Mouse (Mus musculus) heart, postnatal 25 days (tissue): ENCODE data around the gene Sec14l1. TPM values are rescaled to one million over a fixed set of nuclear protein-coding genes. Genes with fewer than 3 reads are reported as not detected.
A peak's percentile ranks its signal among the peaks of the same experiment; 100 is the strongest.

ENCODE experiments used
- DNase-seq: peaks from one replicate; pipeline ENCODE4 v3.0.0; 2022; ENCODE audit warnings: low spot score
- intact Hi-C: fragments of 180-260 bp; cut with DNase I; formaldehyde crosslinking; loops from one replicate; pipeline ENCODE4 v1.15.1; 2025
- total RNA-seq, 2 experiments: library from RNA; stranded (reverse); gene quantifications; 2 replicates each; pipeline ENCODE4 v1.2.3; 2021

The Sec14l1 gene
- total RNA-seq, 2 experiments from 2014 or later = 71.7 to 74.1 TPM

DNA sequence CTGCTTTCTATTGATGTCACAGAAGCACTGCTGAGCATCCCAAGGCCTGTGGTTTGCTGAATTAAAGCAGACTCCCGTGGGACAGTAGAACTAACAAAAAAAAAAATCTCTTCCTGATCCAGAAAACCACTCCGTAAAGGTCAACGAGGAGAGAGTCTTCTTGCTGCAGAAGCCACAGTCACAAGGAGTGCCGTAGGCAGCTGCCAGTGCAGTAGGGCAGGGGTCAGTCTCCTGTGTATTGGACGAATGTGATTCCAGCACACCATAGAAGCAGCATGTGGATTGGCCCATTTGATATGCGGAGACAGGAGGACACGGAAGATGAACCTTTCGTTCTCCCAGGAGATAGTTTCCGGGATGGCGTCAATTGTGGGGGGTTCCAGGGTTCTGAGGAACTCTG is 28.8 kb upstream of the Sec14l1 start:
- intact Hi-C loops = no loop called here

GRCm38 (mm10) chr11:117087036-117087799 is 27.8 kb upstream of the Sec14l1 start:
- intact Hi-C loops = no loop called here
- DNase-seq = peak; percentile 64

More for the DNA sequence above, 28.8 kb upstream of the Sec14l1 start:
- DNase-seq = no peak

DNA sequence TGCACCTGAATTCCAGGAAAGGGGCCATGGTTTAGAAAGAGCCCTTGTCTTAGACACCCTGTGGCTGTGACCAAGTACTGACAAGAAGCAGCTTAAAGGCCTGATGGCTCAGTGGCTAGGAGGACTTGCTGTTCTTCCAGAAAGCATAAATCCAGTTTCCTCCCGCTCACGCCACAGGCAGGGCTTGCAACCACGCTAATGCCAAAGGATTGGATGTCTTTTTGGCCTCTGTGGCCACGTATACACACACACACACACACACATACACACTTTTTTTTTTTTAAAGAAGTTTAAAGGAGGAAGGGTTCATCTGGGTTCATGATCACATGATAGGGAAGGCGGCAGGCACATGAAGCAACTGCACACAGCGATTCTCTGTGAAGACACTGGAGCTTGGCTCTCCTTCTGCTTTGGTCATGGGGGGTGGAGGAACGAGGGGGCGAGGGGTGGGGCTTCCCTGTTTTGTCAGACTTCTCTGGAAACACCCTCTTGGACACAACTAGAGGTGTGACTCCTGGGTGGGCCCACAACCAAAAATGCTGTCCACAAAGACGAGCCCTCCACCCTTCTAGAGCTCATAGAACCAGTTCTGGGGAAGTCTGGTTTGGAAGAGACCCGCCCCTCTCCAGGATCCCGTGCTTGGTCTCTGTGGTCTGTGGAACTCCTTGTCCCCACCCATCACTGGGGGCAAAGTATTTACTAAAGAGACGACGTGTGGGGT is 26.5 kb upstream of the Sec14l1 start:
- DNase-seq = no peak
- intact Hi-C loops = no loop called here

DNA sequence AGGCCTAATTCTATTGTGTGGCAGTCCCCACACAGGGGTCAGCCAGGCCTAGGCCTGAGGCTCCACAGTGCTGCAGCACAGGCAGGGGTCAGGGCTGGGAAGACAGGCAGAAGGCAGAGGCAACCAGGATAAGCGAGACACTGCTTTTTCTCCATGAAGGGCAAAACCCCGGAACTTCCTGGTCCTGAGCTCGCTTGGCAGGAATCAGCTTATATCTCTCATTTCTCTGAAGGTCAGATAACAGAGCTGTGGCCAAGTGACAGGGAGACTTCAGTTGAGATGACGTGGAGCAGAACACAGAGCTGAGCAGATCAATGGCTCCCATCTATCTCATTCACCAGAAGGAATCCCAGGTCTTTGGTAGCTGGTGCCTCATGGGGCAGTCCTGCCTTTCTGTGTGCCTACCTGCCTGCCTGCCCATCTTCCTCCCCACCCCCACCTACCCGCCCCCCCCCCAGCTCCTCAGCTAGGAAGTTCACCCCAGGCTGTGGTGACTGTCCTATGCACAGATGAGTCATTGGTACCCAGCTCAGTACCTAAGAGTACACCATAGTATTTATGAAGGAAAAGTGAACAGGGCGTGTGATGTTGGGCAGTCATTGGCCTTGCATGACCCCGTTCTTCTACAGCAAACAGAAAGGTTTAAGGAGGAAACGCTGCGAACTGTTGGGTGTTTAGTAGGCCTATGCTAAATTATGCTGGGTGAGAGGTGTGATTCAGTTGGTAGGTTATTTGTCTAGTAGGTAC is 25.1 kb upstream of the Sec14l1 start:
- intact Hi-C loops = no loop called here
- no peak for DNase-seq

- no peak for DNase-seq
- intact Hi-C loops = no loop called here
Observed at GRCm38 (mm10) chr11:117091406-117091805, 23.6 kb upstream of the Sec14l1 start.

GRCm38 (mm10) chr11:117091845-117092244 is 23.1 kb upstream of the Sec14l1 start:
- DNase-seq = peak; percentile 67
- intact Hi-C loops = no loop called here

DNA sequence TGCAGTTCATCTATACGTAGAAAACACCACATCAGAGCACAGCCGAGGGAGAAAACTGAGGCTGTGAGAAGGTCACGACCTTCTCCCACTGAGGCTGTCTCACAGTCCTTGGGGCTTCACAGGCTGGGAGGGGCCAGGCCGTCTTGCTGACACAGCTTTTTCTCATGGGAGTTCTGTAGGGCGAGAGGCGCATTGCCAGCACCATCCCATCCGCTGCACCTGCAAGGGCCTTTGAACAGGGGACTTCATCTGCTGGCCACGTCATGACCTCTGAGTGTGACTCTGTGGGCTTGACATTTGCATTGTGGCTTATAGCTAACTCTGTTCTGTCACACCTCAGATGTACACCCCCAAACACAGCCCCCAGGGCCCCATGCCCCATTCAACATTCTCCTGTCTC is 22.3 kb upstream of the Sec14l1 start:
- intact Hi-C loops = no loop called here
- DNase-seq = no peak

DNA sequence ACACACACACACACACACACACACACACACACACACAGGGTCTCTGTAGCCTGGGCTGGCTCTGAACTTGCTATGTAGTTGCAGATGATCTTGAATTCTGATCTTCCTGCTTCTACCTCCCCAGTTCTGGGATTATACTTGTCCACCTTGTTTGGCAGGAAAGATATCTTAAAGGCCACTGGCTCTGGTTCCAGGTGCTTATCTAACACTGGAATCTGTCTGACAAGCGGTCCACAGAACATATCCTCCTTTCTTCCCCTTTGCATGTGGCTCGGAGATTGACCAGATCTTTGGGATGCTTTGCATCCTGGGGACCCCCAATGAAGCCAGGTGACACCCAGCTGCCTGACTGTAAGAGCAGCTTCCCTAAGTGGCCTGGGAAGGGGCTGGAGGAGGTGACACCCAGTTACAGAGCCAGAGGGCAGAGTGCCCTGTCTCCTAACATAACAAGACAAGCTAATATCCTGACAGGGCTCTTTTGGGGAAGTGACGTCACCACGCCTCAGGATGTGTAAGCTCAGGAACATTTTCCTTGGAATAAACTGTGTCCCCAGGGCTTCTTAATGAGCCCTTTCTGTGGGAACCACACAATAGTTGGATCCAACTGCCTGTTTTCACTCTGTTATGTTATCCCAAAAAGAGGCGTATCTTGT is 20.9 kb upstream of the Sec14l1 start:
- intact Hi-C loops = no loop called here
- DNase-seq = peak; percentile 80

DNA sequence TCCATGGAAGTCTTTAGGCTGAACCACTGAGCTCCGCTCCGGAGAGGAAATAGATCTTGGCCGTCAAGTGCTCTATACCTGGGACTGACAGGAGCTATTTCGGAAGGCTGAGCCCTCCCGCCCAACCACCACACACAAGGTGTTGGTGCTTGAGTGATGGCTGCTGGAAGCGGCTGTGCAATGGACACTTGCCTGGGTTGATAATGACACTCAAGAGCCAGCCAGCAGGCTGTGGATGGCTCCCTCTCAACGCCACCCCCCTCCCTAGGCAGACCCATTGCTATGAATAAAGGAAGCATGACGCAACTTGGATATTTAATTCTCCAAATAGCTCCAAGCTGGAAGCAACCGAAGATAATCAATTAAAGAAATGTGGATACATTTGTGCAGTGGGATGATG is 20.3 kb upstream of the Sec14l1 start:
- intact Hi-C loops = no loop called here
- DNase-seq = peak; percentile 47

DNA sequence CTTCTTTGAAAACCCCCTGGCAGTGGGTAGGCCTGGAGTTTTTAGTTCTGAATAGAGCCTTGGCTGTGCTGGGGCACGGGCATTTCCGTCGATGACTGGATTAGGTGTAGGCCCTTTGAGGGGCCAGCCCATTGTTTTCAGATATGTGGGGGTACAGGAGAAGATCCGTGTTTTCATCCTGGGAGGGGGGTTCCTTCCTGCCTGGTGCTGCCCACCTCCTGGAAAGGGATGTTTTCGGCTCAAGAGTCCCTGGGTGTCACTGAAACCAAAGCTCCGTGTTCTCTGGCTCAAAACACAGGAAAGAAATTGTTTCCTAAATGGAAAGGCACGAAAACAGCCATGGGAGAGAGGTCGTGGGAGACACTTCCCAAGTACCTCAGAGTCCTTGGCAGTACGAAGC is 17.9 kb upstream of the Sec14l1 start:
- intact Hi-C loops = loop anchor here (2.0 kb wide), 1 partner anchor 14 kb away; no protein-coding TSS in a partner anchor

DNA sequence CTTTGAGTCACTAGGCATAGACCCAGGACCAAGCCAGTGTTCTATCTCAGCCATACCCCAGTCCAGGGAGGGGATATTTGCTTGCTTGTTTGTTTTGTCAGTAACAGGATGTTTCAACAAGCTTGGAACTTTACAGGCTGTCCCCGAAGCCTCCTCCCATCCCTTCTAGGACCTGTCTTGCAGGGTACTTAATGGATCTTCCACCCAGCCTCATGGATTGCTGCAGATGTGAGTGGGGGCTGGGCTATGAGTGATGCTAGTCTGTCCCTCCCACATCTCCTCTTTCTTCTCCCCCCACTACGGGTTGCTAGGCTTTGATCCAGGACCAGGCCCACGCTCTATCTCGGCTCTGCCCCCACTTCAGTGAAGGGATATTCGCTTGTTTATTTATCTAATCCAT is 16.8 kb upstream of the Sec14l1 start:
- intact Hi-C loops = no loop called here
- DNase-seq = peak; percentile 51

More for the DNA sequence above, 17.9 kb upstream of the Sec14l1 start:
- DNase-seq = peak; percentile 54

DNA sequence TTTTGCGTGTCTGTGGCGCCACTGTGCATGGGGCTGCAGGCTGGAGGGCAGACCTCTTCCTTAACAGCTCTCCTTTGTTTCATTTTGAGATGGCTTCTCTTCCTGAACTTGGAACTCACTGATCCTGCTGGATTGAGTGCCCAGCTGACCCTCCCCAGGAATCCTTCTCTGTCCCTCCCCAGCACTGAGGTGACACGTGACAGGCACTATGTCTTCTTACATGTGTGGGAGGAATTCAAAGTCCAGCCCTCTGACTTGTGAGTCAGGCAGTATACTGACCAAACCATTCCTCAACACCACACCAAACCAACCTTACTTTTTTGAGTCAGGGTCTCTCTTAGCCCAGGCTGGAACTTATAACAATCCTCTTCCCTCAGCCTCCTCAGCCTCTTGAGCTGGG is 16.2 kb upstream of the Sec14l1 start:
- intact Hi-C loops = no loop called here
- no peak for DNase-seq

DNA sequence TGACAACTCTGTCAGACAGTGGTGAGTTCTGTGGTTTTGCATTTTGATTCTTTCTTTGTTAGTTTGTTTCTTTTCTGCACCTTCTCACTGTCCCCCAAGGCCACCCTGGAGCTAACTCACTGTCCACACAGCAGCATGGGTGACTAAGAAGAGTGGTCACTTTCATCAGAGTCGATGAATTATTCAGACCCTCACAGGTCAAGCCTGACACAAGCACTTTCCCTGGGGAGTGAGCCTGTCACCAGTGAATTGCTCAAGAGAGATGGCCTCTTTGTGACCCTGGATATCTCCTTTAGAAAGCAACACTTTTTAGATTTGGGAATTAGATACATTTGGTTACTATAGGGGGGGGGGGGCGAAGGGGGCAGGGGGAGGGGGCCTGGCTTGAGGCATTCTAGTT is 15.6 kb upstream of the Sec14l1 start:
- no peak for DNase-seq
- intact Hi-C loops = no loop called here

GRCm38 (mm10) chr11:117101351-117101921 is 13.5 kb upstream of the Sec14l1 start:
- peak; percentile 70 for DNase-seq
- intact Hi-C loops = no loop called here

- intact Hi-C loops = no loop called here
- no peak for DNase-seq
Observed at GRCm38 (mm10) chr11:117101925-117102717, 12.8 kb upstream of the Sec14l1 start.

DNA sequence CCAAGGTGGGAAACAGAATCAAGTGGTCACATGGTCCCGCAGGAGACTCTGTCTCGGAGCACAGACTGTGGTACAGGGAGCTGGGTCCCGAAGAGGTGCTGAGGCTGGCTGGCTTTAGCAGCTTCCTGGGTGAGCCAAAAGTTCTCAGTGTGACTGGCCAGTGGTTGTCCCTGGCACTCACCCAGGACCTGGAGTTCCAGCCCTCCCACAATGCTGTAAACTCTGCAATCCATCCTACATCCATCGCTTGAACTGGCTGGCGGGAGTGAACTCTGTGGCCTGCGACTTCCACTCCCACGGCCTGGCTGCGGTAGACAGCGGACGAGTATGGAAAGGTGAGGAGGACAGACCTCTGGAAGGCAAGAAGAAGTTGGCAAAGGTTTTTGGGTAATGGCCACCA is 11.4 kb upstream of the Sec14l1 start:
- intact Hi-C loops = no loop called here
- peak; percentile 55 for DNase-seq

DNA sequence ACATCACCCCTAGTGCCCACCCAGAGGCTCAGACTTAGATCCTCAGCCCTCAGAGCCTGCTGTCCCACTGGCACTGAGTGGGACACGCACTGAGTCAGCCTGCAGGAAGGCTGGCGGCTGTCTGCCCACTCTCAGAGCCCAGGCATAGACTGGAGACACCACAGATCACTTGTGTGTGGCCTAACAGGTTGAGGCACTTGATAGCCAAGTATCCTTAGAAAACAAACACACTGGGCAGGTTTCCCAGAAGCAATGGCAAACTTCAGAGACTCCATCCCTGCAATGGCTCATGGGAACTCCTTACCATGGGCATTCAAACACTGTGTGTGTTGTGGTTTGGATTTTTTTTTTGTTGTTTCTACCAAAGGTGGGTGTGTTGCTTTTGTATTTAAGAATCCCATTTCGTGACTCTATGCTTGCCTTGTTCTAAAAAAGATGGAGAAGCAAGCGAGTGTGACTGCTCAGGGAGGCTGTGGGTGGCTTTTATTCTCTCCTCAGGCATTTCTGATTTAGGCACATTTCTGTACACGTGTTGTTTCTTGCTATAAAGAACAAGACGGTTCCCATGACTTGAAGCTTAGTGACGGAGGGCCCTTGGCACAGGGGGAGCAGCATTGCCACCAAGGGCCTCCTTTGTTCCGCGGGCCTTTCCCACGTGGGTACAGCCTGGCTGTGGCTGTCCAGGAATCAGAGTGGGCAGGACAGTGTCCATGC is 10.8 kb upstream of the Sec14l1 start:
- intact Hi-C loops = no loop called here
- DNase-seq = no peak

GRCm38 (mm10) chr11:117105315-117105714 is 9.7 kb upstream of the Sec14l1 start:
- intact Hi-C loops = no loop called here
- no peak for DNase-seq
